Mouse (Mus musculus) forebrain, postnatal 0 days (tissue): ENCODE measurements at regions not wholly inside any gene's neighbourhood (a gene's known extent, or its start where the extent isn't known, plus 50 kb on each side); places are given as distances from the start of the nearest gene placed in this dataset.

Experiments used
- ATAC-seq: fragments of 200-750 bp; cut with Nextera tagmentation; 2 replicates; pipeline ENCODE4 v1.8.0; 2017; ENCODE audit warnings: mild to moderate bottlenecking, moderate library complexity
- DNase-seq: peaks from one replicate; pipeline ENCODE4 v3.0.0-alpha.2; 2015
- H3K27ac ChIP-seq: fragments of 300-500 bp; sonication (generic); 2 replicates; pipeline ENCODE4 v1.5.1; 2014; ENCODE audit warnings: low read depth, mild to moderate bottlenecking, antibody characterized with exemption, low read length, moderate library complexity, mixed read lengths
- H3K27me3 ChIP-seq: fragments of 300-500 bp; sonication (generic); 2 replicates; pipeline ENCODE4 v1.6.1; 2014; ENCODE audit warnings: mild to moderate bottlenecking, low read length, mixed read lengths; ENCODE audit not compliant: insufficient read depth
- H3K36me3 ChIP-seq: fragments of 300-500 bp; sonication (generic); 2 replicates; pipeline ENCODE4 v1.6.1; 2014; ENCODE audit warnings: mild to moderate bottlenecking, moderate library complexity; ENCODE audit not compliant: insufficient read depth
- H3K4me1 ChIP-seq: fragments of 300-500 bp; sonication (generic); 2 replicates; pipeline ENCODE4 v1.6.1; 2014; ENCODE audit warnings: antibody characterized with exemption; ENCODE audit not compliant: insufficient read depth
- H3K4me2 ChIP-seq: fragments of 300-500 bp; sonication (generic); 2 replicates; pipeline ENCODE4 v1.6.1; 2014; ENCODE audit warnings: low read depth, mild to moderate bottlenecking, moderate library complexity
- H3K4me3 ChIP-seq: fragments of 300-500 bp; sonication (generic); 2 replicates; pipeline ENCODE4 v1.5.1; 2014; ENCODE audit warnings: low read depth, low read length, mixed read lengths
- H3K9ac ChIP-seq: fragments of 300-500 bp; sonication (generic); 2 replicates; pipeline ENCODE4 v1.6.1; 2014; ENCODE audit warnings: mild to moderate bottlenecking
- H3K9me3 ChIP-seq: fragments of 300-500 bp; sonication (generic); 2 replicates; pipeline ENCODE4 v1.6.1; 2016; ENCODE audit warnings: low read length
- CTCF ChIP-seq: sonication (generic); IDR thresholded peaks from 2 replicates; pipeline ENCODE4 v1.5.1; 2016; ENCODE audit warnings: antibody characterized with exemption, control low read depth, low read depth
- WGBS: fragments of 180-500 bp; shearing (Covaris S2); extraction: QIAGEN DNeasy Blood & Tissue Kit; methylation state at CpG from one replicate; pipeline ENCODE4 v1.1.7; 2014; 5-methylcytosine and 5-hydroxymethylcytosine counted together

GRCm38 (mm10) chr4:96968545-96969164 is 183.7 kb upstream of the Gm12695 start:
- Histone ChIP-seq H3K27ac (peak overlapping the region; percentile 54; the same call in 1 of the 2 replicates), H3K4me2 (peak overlapping the region; percentile 13; the same call in 1 of the 2 replicates)

More at GRCm38 (mm10) chr4:96968545-96969164, 183.7 kb upstream of the Gm12695 start:
- Histone ChIP-seq H3K9me3 (no peaks in the 10 kb centered on the region), H3K4me1 (no peaks in the 10 kb centered on the region), H3K36me3 (no peaks in the 10 kb centered on the region), H3K4me3 (no peak overlapping the region), H3K9ac (no peak overlapping the region), H3K27me3 (no peaks in the 10 kb centered on the region)
- no peak for TF ChIP-seq CTCF
- WGBS, result 31% methylated on average over 10 of the region's 10 CpGs
- DNase-seq (peak; percentile 77), ATAC-seq (peak; percentile 91)
